Mouse (Mus musculus) embryonic facial prominence, embryonic 14.5 days (tissue): ENCODE data around the gene Igsf11. TPM values are rescaled to one million over a fixed set of nuclear protein-coding genes. Genes with fewer than 3 reads are reported as not detected.
A peak's percentile ranks its signal among the peaks of the same experiment; 100 is the strongest.

Experiments
- ATAC-seq: fragments of 200-750 bp; cut with Nextera tagmentation; 2 replicates; pipeline ENCODE4 v1.8.0; 2017; ENCODE audit warnings: low read depth, moderate number of reproducible peaks, moderate TSS enrichment
- DNase-seq: peaks from one replicate; pipeline ENCODE4 v3.0.0-alpha.2; 2015; ENCODE audit warnings: low spot score
- H3K27ac ChIP-seq: fragments of 300-500 bp; sonication (generic); replicated peaks from 2 replicates; pipeline ENCODE4 v1.5.1; 2014; ENCODE audit warnings: low read depth, mild to moderate bottlenecking, low read length, moderate library complexity
- H3K27me3 ChIP-seq: fragments of 300-500 bp; sonication (generic); replicated peaks from 2 replicates; pipeline ENCODE4 v1.6.1; 2014; ENCODE audit warnings: low read length; ENCODE audit not compliant: control insufficient read depth, insufficient read depth
- H3K36me3 ChIP-seq: fragments of 300-500 bp; sonication (generic); 2 replicates; pipeline ENCODE4 v1.6.1; 2014; ENCODE audit warnings: low read length, mixed read lengths; ENCODE audit not compliant: control insufficient read depth, insufficient read depth
- H3K4me1 ChIP-seq: fragments of 300-500 bp; sonication (generic); 2 replicates; pipeline ENCODE4 v1.6.1; 2014; ENCODE audit warnings: antibody characterized with exemption, low read length; ENCODE audit not compliant: control insufficient read depth, insufficient read depth
- H3K4me2 ChIP-seq: fragments of 300-500 bp; sonication (generic); 2 replicates; pipeline ENCODE4 v1.6.1; 2014; ENCODE audit warnings: low read depth, mild to moderate bottlenecking, low read length, moderate library complexity, mixed read lengths
- H3K4me3 ChIP-seq: fragments of 300-500 bp; sonication (generic); 2 replicates; pipeline ENCODE4 v1.5.1; 2014; ENCODE audit warnings: low read depth, mild to moderate bottlenecking, low read length
- H3K9ac ChIP-seq: fragments of 300-500 bp; sonication (generic); 2 replicates; pipeline ENCODE4 v1.6.1; 2014; ENCODE audit warnings: low read depth, mild to moderate bottlenecking, low read length, moderate library complexity, mixed read lengths
- H3K9me3 ChIP-seq: fragments of 300-500 bp; sonication (generic); 2 replicates; pipeline ENCODE4 v1.6.1; 2016; ENCODE audit warnings: low read length; ENCODE audit not compliant: control insufficient read depth
- WGBS: fragments of 180-500 bp; shearing (Covaris S2); extraction: QIAGEN DNeasy Blood & Tissue Kit; methylation state at CpG from one replicate; pipeline ENCODE4 v1.1.7; 2014; 5-methylcytosine and 5-hydroxymethylcytosine counted together
- polyA plus RNA-seq: library from polyadenylated mRNA; unstranded; fragments of >200 nt; fragmentation: Nextera tagmentation; extraction: Ambion mirVana; gene quantifications from 2 replicates; pipeline ENCODE4 v1.2.1, GENCODE M21; 2014

Igsf11 gene
- polyA plus RNA-seq, 1 experiment from 2014 or later = 0.89 TPM

GRCm38 (mm10) chr16:38954501-38955288 lies 62.2 kb downstream of the Igsf11 start:
- WGBS = 78% methylated on average over 16 of the region's 16 CpGs
- Histone ChIP-seq H3K9ac (no peak overlapping the region), H3K4me3 (no peak overlapping the region), H3K4me1 (0 out of 2 replicates have a peak, but pooled peaks cover 4% of the 10 kb centered on the region), H3K27me3 (no peaks in the 10 kb centered on the region), H3K27ac (no peak overlapping the region), H3K4me2 (no peak overlapping the region), H3K36me3 (no peaks in the 10 kb centered on the region), H3K9me3 (0 out of 2 replicates have a peak, but pooled peaks cover 8% of the 10 kb centered on the region)
- DNase-seq (no peak), ATAC-seq (no peak)

DNA sequence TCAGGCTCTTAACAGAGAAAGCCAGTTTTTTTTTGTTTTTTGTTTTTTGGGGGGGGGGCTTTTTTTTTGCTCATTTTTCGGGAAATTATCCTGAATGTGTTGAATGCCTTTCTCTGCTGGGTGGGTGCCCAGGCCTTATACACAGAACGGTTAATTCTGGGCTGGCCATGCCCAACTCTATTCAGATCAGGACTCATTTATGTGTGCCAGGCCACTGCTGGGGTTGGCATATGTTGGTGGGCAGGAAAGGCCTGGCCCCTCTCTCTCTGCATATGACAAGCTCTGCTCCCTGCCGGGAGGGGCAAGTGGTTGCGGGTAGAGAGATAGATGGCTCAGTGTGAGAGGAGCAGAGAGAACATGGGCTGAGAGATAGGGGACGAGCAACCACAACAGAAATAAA lies 62.8 kb downstream of the Igsf11 start:
- Histone ChIP-seq H3K9ac (no peak overlapping the region), H3K4me3 (no peak overlapping the region), H3K9me3 (0 out of 2 replicates have a peak, but pooled peaks cover 8% of the 10 kb centered on the region), H3K4me2 (no peak overlapping the region), H3K27me3 (no peaks in the 10 kb centered on the region), H3K36me3 (no peaks in the 10 kb centered on the region), H3K27ac (no peak overlapping the region), H3K4me1 (0 out of 2 replicates have a peak, but pooled peaks cover 4% of the 10 kb centered on the region)
- ATAC-seq (no peak), DNase-seq (no peak)
- WGBS = 89% methylated on average over 5 of the region's 5 CpGs

DNA sequence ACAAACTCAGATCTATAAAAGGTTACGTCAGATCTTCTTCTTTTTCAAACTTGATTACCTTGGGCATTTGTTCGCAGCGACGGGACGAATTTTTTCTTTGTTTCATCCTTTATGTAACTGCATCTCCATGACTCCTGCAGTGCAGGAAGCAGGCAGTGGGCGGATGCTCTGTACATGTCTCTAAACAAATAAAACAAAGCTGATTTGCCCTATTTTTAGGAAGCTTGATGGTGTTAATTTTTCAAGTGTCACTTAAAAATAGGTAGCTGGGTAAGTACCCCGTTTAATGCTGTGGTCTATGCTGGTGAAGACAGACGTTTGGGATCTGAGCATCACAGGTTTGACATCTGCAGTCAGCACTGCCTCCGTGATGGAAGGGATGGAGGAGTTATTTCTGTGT lies 66.3 kb downstream of the Igsf11 start:
- Histone ChIP-seq H3K36me3 (no peaks in the 10 kb centered on the region), H3K27me3 (no peaks in the 10 kb centered on the region), H3K4me1 (0 out of 2 replicates have a peak, but pooled peaks cover 4% of the 10 kb centered on the region), H3K4me2 (no peak overlapping the region), H3K9me3 (0 out of 2 replicates have a peak, but pooled peaks cover 8% of the 10 kb centered on the region), H3K27ac (no peak overlapping the region), H3K4me3 (no peak overlapping the region), H3K9ac (no peak overlapping the region)
- DNase-seq (no peak), ATAC-seq (no peak)
- 60% methylated on average over 9 of the region's 9 CpGs for WGBS

- H3K4me3 ChIP-seq = no peak overlapping the region
- 68% methylated on average over 8 of the region's 8 CpGs for WGBS
- H3K4me2 ChIP-seq = no peak overlapping the region
- ATAC-seq (no peak), DNase-seq (no peak)
- no peak overlapping the region for H3K27ac ChIP-seq
- 0 out of 2 replicates have a peak, but pooled peaks cover 8% of the 10 kb centered on the region for H3K9me3 ChIP-seq
- no peaks in the 10 kb centered on the region for H3K36me3 ChIP-seq
- no peaks in the 10 kb centered on the region for H3K27me3 ChIP-seq
- 0 out of 2 replicates have a peak, but pooled peaks cover 4% of the 10 kb centered on the region for H3K4me1 ChIP-seq
- H3K9ac ChIP-seq = no peak overlapping the region
These were observed 68.1 kb downstream of the Igsf11 start for GRCm38 (mm10) chr16:38960550-38960949.

- H3K9me3 ChIP-seq = 0 out of 2 replicates have a peak, but pooled peaks cover 8% of the 10 kb centered on the region
- H3K36me3 ChIP-seq = no peaks in the 10 kb centered on the region
- WGBS = 75% methylated on average over 2 of the region's 2 CpGs
- DNase-seq = no peak
- H3K4me2 ChIP-seq = no peak overlapping the region
- H3K4me1 ChIP-seq = 0 out of 2 replicates have a peak, but pooled peaks cover 4% of the 10 kb centered on the region
- ATAC-seq = no peak
- no peaks in the 10 kb centered on the region for H3K27me3 ChIP-seq
- no peak overlapping the region for H3K9ac ChIP-seq
- no peak overlapping the region for H3K27ac ChIP-seq
- no peak overlapping the region for H3K4me3 ChIP-seq
These were observed 69.4 kb downstream of the Igsf11 start for GRCm38 (mm10) chr16:38961865-38962264.

DNA sequence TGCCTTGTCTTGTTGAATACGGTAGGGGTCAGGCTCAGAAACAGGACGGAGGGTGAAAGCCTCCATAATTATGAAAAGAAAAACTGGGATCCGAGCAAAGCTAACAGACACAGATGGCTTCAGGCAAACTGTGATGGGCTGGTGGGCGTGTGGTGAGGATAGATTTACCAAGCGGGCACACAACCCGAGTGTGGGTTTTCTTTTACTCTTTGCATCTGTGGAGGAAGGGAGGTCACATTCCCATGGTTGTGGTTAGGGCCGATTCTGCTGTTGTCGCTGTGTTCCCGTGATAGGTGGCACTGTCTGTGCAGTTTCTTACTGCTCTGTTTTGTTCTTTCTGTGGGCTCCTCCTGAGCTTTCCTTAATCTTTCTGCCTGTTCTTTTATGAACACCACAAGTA lies 70.2 kb downstream of the Igsf11 start:
- peak; percentile 34; the same call in 1 of the 2 replicates for ATAC-seq
- Histone ChIP-seq H3K4me2 (no peak overlapping the region), H3K9me3 (0 out of 2 replicates have a peak, but pooled peaks cover under 1% of the 10 kb centered on the region), H3K27me3 (no peaks in the 10 kb centered on the region), H3K27ac (no peak overlapping the region), H3K4me1 (0 out of 2 replicates have a peak, but pooled peaks cover 4% of the 10 kb centered on the region), H3K9ac (no peak overlapping the region), H3K36me3 (no peaks in the 10 kb centered on the region), H3K4me3 (no peak overlapping the region)
- DNase-seq = no peak
- WGBS = 46% methylated on average over 9 of the region's 9 CpGs

- ATAC-seq (no peak), DNase-seq (no peak)
- Histone ChIP-seq H3K4me3 (no peak overlapping the region), H3K4me2 (no peak overlapping the region), H3K27ac (no peak overlapping the region), H3K36me3 (no peaks in the 10 kb centered on the region), H3K9ac (no peak overlapping the region), H3K9me3 (no peaks in the 10 kb centered on the region), H3K4me1 (no peaks in the 10 kb centered on the region), H3K27me3 (no peaks in the 10 kb centered on the region)
- 79% methylated on average over 10 of the region's 10 CpGs for WGBS
These were observed 74.6 kb downstream of the Igsf11 start for GRCm38 (mm10) chr16:38967026-38967425.

GRCm38 (mm10) chr16:38976151-38976550 lies 83.7 kb downstream of the Igsf11 start:
- H3K4me1 ChIP-seq = no peaks in the 10 kb centered on the region
- no peaks in the 10 kb centered on the region for H3K36me3 ChIP-seq
- H3K4me2 ChIP-seq = no peak overlapping the region
- WGBS = 78% methylated on average over 13 of the region's 13 CpGs
- no peak for ATAC-seq
- H3K9me3 ChIP-seq = no peaks in the 10 kb centered on the region
- H3K27me3 ChIP-seq = no peaks in the 10 kb centered on the region
- H3K9ac ChIP-seq = no peak overlapping the region
- DNase-seq = no peak
- H3K27ac ChIP-seq = no peak overlapping the region
- H3K4me3 ChIP-seq = no peak overlapping the region
